Mouse (Mus musculus): Measurements from ENCODE around the gene Zfp46. TPM values are rescaled to one million over a fixed set of nuclear protein-coding genes. Genes with fewer than 3 reads are reported as not detected.
A peak's percentile ranks its signal among the peaks of the same experiment; 100 is the strongest.

The Zfp46 gene
- total RNA-seq, 2 experiments from 2014 or later = 21.0 to 36.7 TPM

- peak overlapping the region; percentile 92 for H3K27ac ChIP-seq
- intact Hi-C loops (cut with DNase I) = no loop called here
- no peak for TF ChIP-seq CTCF (IDR thresholded peaks at IDR 0.05)
- H3K4me3 ChIP-seq = no peak overlapping the region
- DNase-seq = peak; percentile 59
Measured at GRCm38 (mm10) chr4:136281611-136282010, 2.9 kb upstream of the Zfp46 start.

GRCm38 (mm10) chr4:136282621-136283480 is 1.6 kb upstream of the Zfp46 start:
- peak; percentile 41 for DNase-seq

GRCm38 (mm10) chr4:136283783-136284182 is 700 bp upstream of the Zfp46 start:
- intact Hi-C loops (cut with DNase I) = no loop called here
- TF ChIP-seq CTCF (IDR thresholded peaks at IDR 0.05) = no peak
- no peak for DNase-seq
- H3K27ac ChIP-seq = peak overlapping the region; percentile 92
- H3K4me3 ChIP-seq = peak overlapping the region; percentile 82

More at GRCm38 (mm10) chr4:136282621-136283480, 1.6 kb upstream of the Zfp46 start:
- intact Hi-C loops (cut with DNase I) = no loop called here
- H3K27ac ChIP-seq = peak overlapping the region; percentile 92
- peak overlapping the region; percentile 7 for H3K4me3 ChIP-seq
- no peak for TF ChIP-seq CTCF (IDR thresholded peaks at IDR 0.05)

- DNase-seq = peak; percentile 37
- Histone ChIP-seq H3K27ac (peak overlapping the region; percentile 92), H3K4me3 (peak overlapping the region; percentile 82)
- no peak for TF ChIP-seq CTCF (IDR thresholded peaks at IDR 0.05)
- intact Hi-C loops (cut with DNase I) = loop anchor here (1.0 kb wide), 1 partner anchor 24 kb away; no protein-coding TSS in a partner anchor
Measured at GRCm38 (mm10) chr4:136284891-136285290, 408 bp downstream of the Zfp46 start.

- peak; percentile 97 for DNase-seq
- TF ChIP-seq CTCF (IDR thresholded peaks at IDR 0.05) = no peak
- peak overlapping the region; percentile 92 for H3K27ac ChIP-seq
- intact Hi-C loops (cut with DNase I) = loop anchor here (1.0 kb wide), 1 partner anchor 24 kb away; no protein-coding TSS in a partner anchor
- H3K4me3 ChIP-seq = peak overlapping the region; percentile 82
Measured at GRCm38 (mm10) chr4:136285348-136285810, 896 bp downstream of the Zfp46 start.

- intact Hi-C loops (cut with DNase I) = loop anchor here (1.0 to 2.0 kb wide), 2 partner anchors 25 kb away; partner anchors contain the start of gene Hnrnpr
- H3K4me3 ChIP-seq = peak overlapping the region; percentile 82
- peak; percentile 98 for DNase-seq
Measured at GRCm38 (mm10) chr4:136285811-136286371, 1.4 kb downstream of the Zfp46 start.

GRCm38 (mm10) chr4:136289918-136290780 is 5.7 kb downstream of the Zfp46 start:
- H3K4me3 ChIP-seq = no peak overlapping the region
- DNase-seq = no peak
- intact Hi-C loops (cut with DNase I) = no loop called here
- no peak overlapping the region for H3K27ac ChIP-seq
- TF ChIP-seq CTCF (IDR thresholded peaks at IDR 0.05) = no peak

More at GRCm38 (mm10) chr4:136285811-136286371, 1.4 kb downstream of the Zfp46 start:
- peak overlapping the region; percentile 92 for H3K27ac ChIP-seq
- TF ChIP-seq CTCF (IDR thresholded peaks at IDR 0.05) = no peak

- Histone ChIP-seq H3K27ac (no peak overlapping the region), H3K4me3 (no peak overlapping the region)
- DNase-seq = no peak
- no peak for TF ChIP-seq CTCF (IDR thresholded peaks at IDR 0.05)
- intact Hi-C loops (cut with DNase I) = no loop called here
Measured at GRCm38 (mm10) chr4:136290781-136291595, 6.5 kb downstream of the Zfp46 start.

GRCm38 (mm10) chr4:136291692-136292091 is 7.2 kb downstream of the Zfp46 start:
- TF ChIP-seq CTCF (IDR thresholded peaks at IDR 0.05) = no peak
- DNase-seq = no peak
- intact Hi-C loops (cut with DNase I) = no loop called here
- Histone ChIP-seq H3K27ac (no peak overlapping the region), H3K4me3 (no peak overlapping the region)

GRCm38 (mm10) chr4:136295941-136296340 is 11.5 kb downstream of the Zfp46 start:
- intact Hi-C loops (cut with DNase I) = no loop called here
- Histone ChIP-seq H3K4me3 (no peak overlapping the region), H3K27ac (no peak overlapping the region)
- no peak for TF ChIP-seq CTCF (IDR thresholded peaks at IDR 0.05)
- DNase-seq = no peak

- no peak overlapping the region for H3K4me3 ChIP-seq
- no peak for DNase-seq
- TF ChIP-seq CTCF (IDR thresholded peaks at IDR 0.05) = no peak
- H3K27ac ChIP-seq = no peak overlapping the region
- intact Hi-C loops (cut with DNase I) = no loop called here
Measured at GRCm38 (mm10) chr4:136302462-136302861, 18.0 kb downstream of the Zfp46 start.

Measured in gastrocnemius, adult 2 months (tissue).